Mouse (Mus musculus) C2C12 (cell line): ENCODE results near the gene Zbtb41. TPM values are rescaled to one million over a fixed set of nuclear protein-coding genes. Genes with fewer than 3 reads are reported as not detected.
"Not testable (repeated sequence)": the region's sequence is repeated elsewhere in the genome, so short reads cannot be mapped to it uniquely, and the experiment has no call there.

Source experiments
- H3K27me3 ChIP-seq: one replicate; pipeline ENCODE4 v1.6.1; 2011; ENCODE audit not compliant: control insufficient read depth, insufficient read depth, insufficient read length
- H3K36me3 ChIP-seq: one replicate; pipeline ENCODE4 v1.6.1; 2011; ENCODE audit not compliant: control insufficient read depth, insufficient read depth
- H3K4me3 ChIP-seq: one replicate; pipeline ENCODE4 v1.5.1; 2011; ENCODE audit warnings: mild to moderate bottlenecking, control low read depth; ENCODE audit not compliant: poor library complexity, insufficient read depth, severe bottlenecking
- H3K79me2 ChIP-seq: one replicate; pipeline ENCODE4 v1.6.1; 2011; ENCODE audit not compliant: control insufficient read depth, insufficient read depth
- H3K79me3 ChIP-seq: one replicate; pipeline ENCODE4 v1.6.1; 2011; ENCODE audit warnings: low read depth, control low read depth
- H3ac ChIP-seq: one replicate; pipeline ENCODE3; 2011; ENCODE audit warnings: low read depth; ENCODE audit not compliant: control insufficient read depth, insufficient read length
- CEBPB ChIP-seq: IDR thresholded peaks from one replicate; pipeline ENCODE4 v1.6.1; 2011; ENCODE audit warnings: low read depth, mild to moderate bottlenecking, control low read depth, moderate library complexity
- CTCF ChIP-seq: IDR thresholded peaks from one replicate; pipeline ENCODE4 v1.5.1; 2011; ENCODE audit not compliant: control insufficient read depth, insufficient read depth, insufficient read length
- FOSL1 ChIP-seq: IDR thresholded peaks from one replicate; pipeline ENCODE4 v1.8.0; 2011; ENCODE audit warnings: mild to moderate bottlenecking, low read length; ENCODE audit not compliant: poor library complexity, insufficient read depth, severe bottlenecking
- MAX ChIP-seq: IDR thresholded peaks from one replicate; pipeline ENCODE4 v1.6.1; 2011; ENCODE audit warnings: mild to moderate bottlenecking, control low read depth
- MYOD1 ChIP-seq: IDR thresholded peaks from one replicate; pipeline ENCODE4 v1.6.1; 2011; ENCODE audit warnings: low read depth; ENCODE audit not compliant: control insufficient read depth, insufficient read length
- MYOG ChIP-seq: IDR thresholded peaks from one replicate; pipeline ENCODE4 v1.6.1; 2011; ENCODE audit not compliant: control insufficient read depth, insufficient read length; ENCODE audit errors: extremely low read depth
- USF1 ChIP-seq: IDR thresholded peaks from one replicate; pipeline ENCODE4 v1.6.1; 2011; ENCODE audit warnings: low read depth, mild to moderate bottlenecking, control low read depth, moderate library complexity
- polyA plus RNA-seq: library from polyadenylated mRNA; unstranded; fragments of >200 nt; fragmentation: generic; extraction: Trizol; gene quantifications from one replicate; pipeline ENCODE4 v1.2.1, GENCODE M21; 2012; ENCODE audit warnings: missing spikeins

The Zbtb41 gene
- polyA plus RNA-seq, 1 experiment, result 2.9 TPM

DNA sequence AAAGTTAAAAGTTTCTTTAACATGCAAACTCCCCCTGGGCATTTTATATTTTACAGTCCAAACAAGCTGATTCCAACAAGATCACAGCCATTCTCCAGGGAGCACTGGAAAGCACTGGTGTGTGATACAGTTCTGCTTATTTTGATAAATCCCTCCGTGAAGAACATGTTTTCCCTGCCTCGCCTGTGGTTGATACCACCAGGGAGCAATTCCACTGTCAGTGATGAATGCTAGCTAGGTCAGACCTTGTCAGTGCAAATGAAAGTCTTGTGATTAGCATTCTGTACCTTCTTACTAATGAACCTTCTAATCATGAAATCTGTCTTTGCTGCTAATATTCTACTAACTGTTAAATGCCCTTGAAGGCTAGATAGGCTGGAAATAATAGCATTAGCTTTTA is 30.3 kb upstream of the Zbtb41 start:
- Histone ChIP-seq H3K36me3 (no peaks in the 10 kb centered on the region), H3K4me3 (no peak overlapping the region), H3K79me2 (no peaks in the 10 kb centered on the region), H3K27me3 (no peaks in the 10 kb centered on the region), H3ac (no peak overlapping the region), H3K79me3 (no peaks in the 10 kb centered on the region)
- TF ChIP-seq MYOG (no peak), FOSL1 (no peak), USF1 (no peak), CTCF (no peak), CEBPB (no peak), MAX (no peak), MYOD1 (no peak)

DNA sequence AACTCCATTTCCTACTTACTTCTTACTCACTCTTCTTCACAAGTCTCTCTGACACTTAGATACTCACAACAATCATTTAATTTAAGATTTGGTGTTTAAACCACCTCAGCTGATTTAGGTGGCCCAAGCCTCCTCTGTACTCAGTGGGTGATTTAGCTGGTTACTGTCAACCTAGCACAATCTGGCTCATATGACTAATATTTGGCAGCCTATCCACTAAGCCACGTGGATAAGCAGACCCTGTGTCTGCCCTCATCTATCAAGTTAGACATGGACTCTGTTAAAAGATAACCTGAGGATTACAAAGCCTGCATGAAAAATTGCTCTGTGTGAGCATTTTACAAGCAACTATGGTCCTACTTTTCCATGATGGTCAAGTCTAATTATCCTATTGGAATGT is 25.5 kb upstream of the Zbtb41 start:
- H3K4me3 ChIP-seq, result no peak overlapping the region
- no peaks in the 10 kb centered on the region for H3K27me3 ChIP-seq
- H3K79me2 ChIP-seq, result no peaks in the 10 kb centered on the region
- TF ChIP-seq CTCF (no peak), MYOG (no peak), CEBPB (no peak), USF1 (no peak), FOSL1 (no peak), MAX (no peak), MYOD1 (no peak)
- no peak overlapping the region for H3ac ChIP-seq
- H3K79me3 ChIP-seq, result no peaks in the 10 kb centered on the region
- H3K36me3 ChIP-seq, result no peaks in the 10 kb centered on the region

DNA sequence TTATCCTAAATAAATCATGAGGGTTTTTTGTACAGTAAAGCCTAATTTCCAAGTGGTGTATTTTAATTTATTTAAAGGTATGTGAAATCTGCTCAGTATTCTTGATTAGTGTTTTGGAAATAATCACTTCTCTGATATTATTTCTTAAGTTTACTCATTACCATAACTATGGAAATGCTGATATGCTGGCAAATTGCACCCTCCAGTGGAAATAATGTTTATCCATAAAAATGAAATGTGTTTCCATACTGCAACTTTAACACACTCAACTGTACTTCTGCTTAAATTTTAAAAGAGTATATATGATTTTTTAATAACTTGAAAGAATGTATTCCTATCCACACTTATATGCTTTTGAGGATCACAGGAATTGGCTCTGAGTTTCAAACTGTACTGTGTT is 16.3 kb upstream of the Zbtb41 start:
- H3K36me3 ChIP-seq, result no peaks in the 10 kb centered on the region
- H3ac ChIP-seq, result no peak overlapping the region
- no peak overlapping the region for H3K4me3 ChIP-seq
- H3K79me2 ChIP-seq, result no peaks in the 10 kb centered on the region
- TF ChIP-seq CTCF (no peak), MYOG (no peak), MAX (no peak)
- H3K79me3 ChIP-seq, result no peaks in the 10 kb centered on the region
- H3K27me3 ChIP-seq, result no peaks in the 10 kb centered on the region

DNA sequence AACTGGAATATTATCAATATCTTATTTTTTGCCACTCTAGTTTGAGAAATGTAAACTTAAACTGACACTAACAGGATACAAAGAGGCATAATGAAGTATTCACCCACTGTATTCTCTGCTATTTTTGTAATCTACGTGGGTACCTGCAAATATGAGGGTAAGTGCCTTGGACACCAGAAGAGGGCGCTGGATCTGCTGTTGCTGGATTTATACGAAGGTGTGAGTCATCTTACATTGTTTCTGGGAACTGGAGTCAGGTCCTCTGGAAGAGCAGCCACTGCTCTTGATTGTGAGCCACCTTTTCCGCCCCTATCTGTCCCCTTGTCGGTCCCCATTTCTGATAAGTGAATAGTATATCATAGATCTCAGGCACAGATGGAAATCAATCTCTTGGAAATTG is 14.4 kb upstream of the Zbtb41 start:
- H3K4me3 ChIP-seq, result no peak overlapping the region
- no peaks in the 10 kb centered on the region for H3K79me2 ChIP-seq
- TF ChIP-seq MAX, result no peak
- TF ChIP-seq CEBPB, result no peak
- no peak for TF ChIP-seq MYOG
- no peak for TF ChIP-seq FOSL1
- TF ChIP-seq CTCF, result no peak
- no peak for TF ChIP-seq USF1
- TF ChIP-seq MYOD1, result no peak
- H3K79me3 ChIP-seq, result no peaks in the 10 kb centered on the region
- H3ac ChIP-seq, result no peak overlapping the region
- H3K27me3 ChIP-seq, result no peaks in the 10 kb centered on the region
- H3K36me3 ChIP-seq, result no peaks in the 10 kb centered on the region

DNA sequence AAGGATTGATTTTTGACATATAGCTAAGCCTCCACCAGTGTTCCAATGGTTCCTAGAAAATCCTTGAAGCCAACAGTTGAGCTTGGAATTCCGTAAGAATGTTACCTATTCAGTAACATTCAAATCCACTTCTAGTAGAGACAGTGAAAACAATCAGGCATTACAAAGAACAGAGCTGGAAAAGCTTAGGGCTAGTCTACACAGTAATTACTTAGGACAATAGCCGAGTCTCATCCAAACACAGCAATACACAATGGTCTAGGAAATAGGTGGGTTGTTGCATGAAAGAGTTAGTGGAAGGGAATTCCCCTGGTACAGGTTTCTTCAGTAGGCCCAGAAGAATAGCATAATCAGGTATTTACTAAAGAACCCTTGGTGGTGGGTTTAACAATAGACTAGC is 9.7 kb upstream of the Zbtb41 start:
- not testable (repeated sequence) for H3K79me3 ChIP-seq, H3K79me2 ChIP-seq, H3K4me3 ChIP-seq, H3ac ChIP-seq, H3K27me3 ChIP-seq, H3K36me3 ChIP-seq

GRCm38 (mm10) chr1:139413465-139413864 is 8.6 kb upstream of the Zbtb41 start:
- no peak for TF ChIP-seq MYOD1
- no peak for TF ChIP-seq CTCF
- no peak for TF ChIP-seq CEBPB
- TF ChIP-seq MAX, result no peak
- no peak for TF ChIP-seq USF1
- TF ChIP-seq FOSL1, result no peak
- TF ChIP-seq MYOG, result no peak
- H3K27me3 ChIP-seq, result no peaks in the 10 kb centered on the region
- H3K36me3 ChIP-seq, result no peaks in the 10 kb centered on the region
- H3K79me3 ChIP-seq, result no peaks in the 10 kb centered on the region
- no peak overlapping the region for H3K4me3 ChIP-seq
- H3ac ChIP-seq, result no peak overlapping the region
- no peaks in the 10 kb centered on the region for H3K79me2 ChIP-seq
